ENCODE assay signal across 8 mouse cellular contexts in genomic region chr6:82771981-82772409, GRCm38 (mm10). TPM values are rescaled to one million over a fixed set of nuclear protein-coding genes. Genes with fewer than 3 reads are reported as not detected.
DNase-seq lines count a peak whose midpoint lies in the region; ATAC-seq and TF ChIP-seq lines count a peak whose summit lies in the region.

No protein-coding gene starts in this region.

- no peak for TF ChIP-seq EP300 in liver, postnatal 0 days (IDR thresholded peaks at IDR 0.05; ENCODE audit: low read depth)

- peaks cover 10% of the 10 kb centered on the region for H3K27me3 ChIP-seq in kidney, embryonic 16.5 days (ENCODE audit: insufficient read depth, low read length)
- H3K27me3 ChIP-seq in heart, embryonic 13.5 days (replicated peaks): 0 out of 2 replicates have a peak, but pooled peaks cover 7% of the 10 kb centered on the region
- H3K27me3 ChIP-seq in liver, postnatal 0 days (ENCODE audit: insufficient read depth, low read length): no peaks in the 10 kb centered on the region

- H3K9me3 ChIP-seq in kidney, embryonic 16.5 days (ENCODE audit: low read length): no peaks in the 10 kb centered on the region
- no peaks in the 10 kb centered on the region for H3K9me3 ChIP-seq in heart, embryonic 13.5 days
- no peaks in the 10 kb centered on the region for H3K9me3 ChIP-seq in liver, postnatal 0 days (ENCODE audit: low read length)

- peaks cover 8% of the 10 kb centered on the region; the same call in 1 of the 2 replicates for H3K4me1 ChIP-seq in kidney, embryonic 16.5 days (ENCODE audit: insufficient read depth, low read length)
- H3K4me1 ChIP-seq in heart, embryonic 13.5 days: peaks cover 44% of the 10 kb centered on the region
- H3K4me1 ChIP-seq in liver, postnatal 0 days (ENCODE audit: insufficient read depth): peaks cover 45% of the 10 kb centered on the region

- no peaks in the 10 kb centered on the region for H3K36me3 ChIP-seq in kidney, embryonic 16.5 days (ENCODE audit: insufficient read depth, low read length)
- no peaks in the 10 kb centered on the region for H3K36me3 ChIP-seq in heart, embryonic 13.5 days
- no peaks in the 10 kb centered on the region for H3K36me3 ChIP-seq in liver, postnatal 0 days (replicated peaks; ENCODE audit: insufficient read depth, low read length)

- TF ChIP-seq CTCF in liver, postnatal 0 days (IDR thresholded peaks at IDR 0.05; ENCODE audit: low read depth): peak; percentile 60

- H3K4me2 ChIP-seq in kidney, embryonic 16.5 days (replicated peaks; ENCODE audit: low read depth, low read length): peak overlapping the region; percentile 96
- H3K4me2 ChIP-seq in heart, embryonic 13.5 days: peak overlapping the region; percentile 83
- H3K4me2 ChIP-seq in liver, postnatal 0 days (ENCODE audit: low read depth, low read length): peak overlapping the region; percentile 98

- DNase-seq in kidney, postnatal 4 days: no peak
- DNase-seq in liver, postnatal 0 days: no peak
- peak; percentile 10 for DNase-seq in telencephalon, adult 2 months (ENCODE audit: low read depth, low spot score)
- DNase-seq in cerebellum, adult 11-12 months: no peak
- DNase-seq in kidney, postnatal 36 days: no peak

- peak overlapping the region; percentile 75 for H3K9ac ChIP-seq in kidney, embryonic 16.5 days (replicated peaks; ENCODE audit: low read length)
- peak overlapping the region; percentile 94 for H3K9ac ChIP-seq in heart, embryonic 13.5 days
- no peak overlapping the region for H3K9ac ChIP-seq in liver, postnatal 0 days (replicated peaks)

- H3K27ac ChIP-seq in kidney, embryonic 16.5 days (ENCODE audit: low read length): no peak overlapping the region
- peak overlapping the region; percentile 96 for H3K27ac ChIP-seq in heart, embryonic 13.5 days (replicated peaks)
- H3K27ac ChIP-seq in liver, postnatal 0 days (ENCODE audit: low read depth): no peak overlapping the region

- WGBS in kidney, embryonic 16.5 days: under 1% methylated on average over 10 of the region's 10 CpGs
- 1% methylated on average over 10 of the region's 10 CpGs for WGBS in heart, embryonic 13.5 days
- WGBS in liver, postnatal 0 days (ENCODE audit: insufficient replicate concordance): 3% methylated on average over 10 of the region's 10 CpGs

- no peak for ATAC-seq in kidney, embryonic 16.5 days (ENCODE audit: low FRiP score, low TSS enrichment)
- peak; percentile 25 for ATAC-seq in activated CD4-positive, CD25-positive, alpha-beta regulatory T cell, adult 4 months
- ATAC-seq in heart, embryonic 13.5 days (ENCODE audit: extremely low read depth, insufficient number of reproducible peaks, low FRiP score, low TSS enrichment): no peak
- no peak for ATAC-seq in liver, postnatal 0 days

- peak overlapping the region; percentile 65 for H3K4me3 ChIP-seq in kidney, embryonic 16.5 days (ENCODE audit: low read length)
- peak overlapping the region; percentile 64 for H3K4me3 ChIP-seq in heart, embryonic 13.5 days
- peak overlapping the region; percentile 64 for H3K4me3 ChIP-seq in liver, postnatal 0 days (ENCODE audit: low read depth, low read length)

RNA-seq across cellular contexts. Expression of gene Hk2, which starts 2.3 kb away (rescaled TPM):
- 16.2 and 16.3 TPM in 2 replicates for polyA plus RNA-seq in kidney, embryonic 16.5 days (2015; fragmentation: Nextera tagmentation; extraction: Ambion mirVana)
- polyA plus RNA-seq in activated CD4-positive, CD25-positive, alpha-beta regulatory T cell, adult 4 months (2017; shearing (Covaris generic)): 1 to 10 TPM; 5.0 to 6.4 TPM
- 28.9 and 36.2 TPM in 2 replicates for polyA plus RNA-seq in heart, embryonic 13.5 days (2015; fragmentation: Nextera tagmentation; extraction: Ambion mirVana)
- 3.0 and 3.3 TPM in 2 replicates for polyA plus RNA-seq in liver, postnatal 0 days (2015; fragmentation: Nextera tagmentation; extraction: Ambion mirVana)
